Mouse (Mus musculus) 416B (cell line): ENCODE measurements at regions not wholly inside any gene's neighbourhood (a gene's known extent, or its start where the extent isn't known, plus 50 kb on each side); places are given as distances from the start of the nearest gene placed in this dataset.

ENCODE experiments used
- DNase-seq: peaks from one replicate; pipeline ENCODE4 v3.0.0; 2011; ENCODE audit warnings: low read depth

GRCm38 (mm10) chr12:97326582-97326981 is 932.7 kb downstream of the Galc start:
- DNase-seq = no peak

- no peak for DNase-seq
Measured at GRCm38 (mm10) chr12:97312282-97313040, 946.8 kb downstream of the Galc start.

GRCm38 (mm10) chr12:97278792-97279191 is 980.5 kb downstream of the Galc start:
- no peak for DNase-seq

GRCm38 (mm10) chr12:97278331-97278730 is 980.9 kb downstream of the Galc start:
- DNase-seq = peak; percentile 8
